Mouse (Mus musculus) heart, embryonic 11.5 days (tissue): ENCODE results near the gene Zbtb11. TPM values are rescaled to one million over a fixed set of nuclear protein-coding genes. Genes with fewer than 3 reads are reported as not detected.

Experiments
- ATAC-seq: fragments of 200-750 bp; cut with Nextera tagmentation; replicated peaks from 2 replicates; pipeline ENCODE4 v1.8.0; 2017; ENCODE audit warnings: moderate library complexity; ENCODE audit not compliant: insufficient number of reproducible peaks, low FRiP score, low TSS enrichment
- H3K27ac ChIP-seq: fragments of 300-500 bp; sonication (generic); 2 replicates; pipeline ENCODE4 v1.5.1; 2014; ENCODE audit warnings: mild to moderate bottlenecking, low read depth, low read length
- H3K27me3 ChIP-seq: fragments of 300-500 bp; sonication (generic); 2 replicates; pipeline ENCODE4 v1.6.1; 2014; ENCODE audit warnings: mild to moderate bottlenecking, low read length, mixed read lengths; ENCODE audit not compliant: control insufficient read depth, insufficient read depth
- H3K36me3 ChIP-seq: fragments of 300-500 bp; sonication (generic); 2 replicates; pipeline ENCODE4 v1.6.1; 2014; ENCODE audit warnings: mild to moderate bottlenecking, low read length, moderate library complexity, mixed read lengths; ENCODE audit not compliant: control insufficient read depth, insufficient read depth
- H3K4me1 ChIP-seq: fragments of 300-500 bp; sonication (generic); 2 replicates; pipeline ENCODE4 v1.6.1; 2014; ENCODE audit warnings: low read length; ENCODE audit not compliant: control insufficient read depth, insufficient read depth
- H3K4me2 ChIP-seq: fragments of 300-500 bp; sonication (generic); 2 replicates; pipeline ENCODE4 v1.6.1; 2014; ENCODE audit warnings: mild to moderate bottlenecking, moderate library complexity
- H3K4me3 ChIP-seq: fragments of 300-500 bp; sonication (generic); 2 replicates; pipeline ENCODE4 v1.5.1; 2014; ENCODE audit warnings: low read depth, low read length
- H3K9ac ChIP-seq: fragments of 300-500 bp; sonication (generic); 2 replicates; pipeline ENCODE4 v1.6.1; 2014; ENCODE audit warnings: mild to moderate bottlenecking, low read depth, low read length, moderate library complexity
- H3K9me3 ChIP-seq: fragments of 300-500 bp; sonication (generic); replicated peaks from 2 replicates; pipeline ENCODE4 v1.6.1; 2016; ENCODE audit warnings: low read length; ENCODE audit not compliant: control insufficient read depth
- WGBS: fragments of 180-500 bp; shearing (Covaris S2); extraction: QIAGEN DNeasy Blood & Tissue Kit; methylation state at CpG from one replicate; pipeline ENCODE4 v1.1.7; 2014; ENCODE audit not compliant: insufficient replicate concordance; 5-methylcytosine and 5-hydroxymethylcytosine counted together
- polyA plus RNA-seq: library from polyadenylated mRNA; unstranded; fragments of >200 nt; fragmentation: Nextera tagmentation; extraction: Ambion mirVana; gene quantifications from 2 replicates; pipeline ENCODE4 v1.2.1, GENCODE M21; 2014

The Zbtb11 gene
- polyA plus RNA-seq, 1 experiment from 2014 or later = 13.3 TPM

GRCm38 (mm10) chr16:55974256-55974902 is 696 bp downstream of the Zbtb11 start:
- Histone ChIP-seq H3K9me3 (no peaks in the 10 kb centered on the region), H3K36me3 (peaks cover 20% of the 10 kb centered on the region), H3K4me1 (peaks cover 5% of the 10 kb centered on the region), H3K4me2 (peak overlapping the region; percentile 83), H3K4me3 (peak overlapping the region; percentile 99), H3K9ac (peak overlapping the region; percentile 93), H3K27me3 (no peaks in the 10 kb centered on the region), H3K27ac (peak overlapping the region; percentile 89)
- under 1% methylated on average over 55 of the region's 55 CpGs for WGBS
- ATAC-seq = peak; percentile 92

- peak overlapping the region; percentile 93 for H3K9ac ChIP-seq
- peak overlapping the region; percentile 99 for H3K4me3 ChIP-seq
- H3K27ac ChIP-seq = peak overlapping the region; percentile 89; the same call in 1 of the 2 replicates
- no peaks in the 10 kb centered on the region for H3K9me3 ChIP-seq
- 8% methylated on average over 14 of the region's 14 CpGs for WGBS
- H3K4me2 ChIP-seq = peak overlapping the region; percentile 83
- H3K4me1 ChIP-seq = peaks cover 5% of the 10 kb centered on the region
- peaks cover 15% of the 10 kb centered on the region for H3K36me3 ChIP-seq
- no peak for ATAC-seq
- no peaks in the 10 kb centered on the region for H3K27me3 ChIP-seq
These were observed 1.2 kb downstream of the Zbtb11 start for GRCm38 (mm10) chr16:55974903-55975285.

GRCm38 (mm10) chr16:55986001-55986400 is 12.3 kb downstream of the Zbtb11 start:
- Histone ChIP-seq H3K4me3 (no peak overlapping the region), H3K4me1 (no peaks in the 10 kb centered on the region), H3K4me2 (no peak overlapping the region), H3K27me3 (no peaks in the 10 kb centered on the region), H3K9me3 (no peaks in the 10 kb centered on the region), H3K9ac (no peak overlapping the region), H3K27ac (no peak overlapping the region), H3K36me3 (peaks cover 11% of the 10 kb centered on the region)
- no peak for ATAC-seq
- WGBS = 90% methylated on average over 3 of the region's 3 CpGs

GRCm38 (mm10) chr16:55990311-55990710 is 16.6 kb downstream of the Zbtb11 start:
- Histone ChIP-seq H3K4me3 (no peak overlapping the region), H3K9me3 (no peaks in the 10 kb centered on the region), H3K4me1 (no peaks in the 10 kb centered on the region), H3K36me3 (peaks cover 9% of the 10 kb centered on the region; the same call in 1 of the 2 replicates), H3K9ac (no peak overlapping the region), H3K27me3 (no peaks in the 10 kb centered on the region), H3K27ac (no peak overlapping the region), H3K4me2 (no peak overlapping the region)
- WGBS = 87% methylated on average over 4 of the region's 4 CpGs
- ATAC-seq = no peak

GRCm38 (mm10) chr16:55994235-55994634 is 20.6 kb downstream of the Zbtb11 start:
- Histone ChIP-seq H3K4me1 (no peaks in the 10 kb centered on the region), H3K4me3 (no peak overlapping the region), H3K9ac (no peak overlapping the region), H3K27ac (no peak overlapping the region), H3K27me3 (no peaks in the 10 kb centered on the region), H3K36me3 (peaks cover 11% of the 10 kb centered on the region; the same call in 1 of the 2 replicates), H3K9me3 (no peaks in the 10 kb centered on the region), H3K4me2 (no peak overlapping the region)
- WGBS = 91% methylated on average over 2 of the region's 2 CpGs
- no peak for ATAC-seq

GRCm38 (mm10) chr16:56006798-56007197 is 33.1 kb downstream of the Zbtb11 start:
- H3K9me3 ChIP-seq = no peaks in the 10 kb centered on the region

GRCm38 (mm10) chr16:56008862-56009261 is 35.2 kb downstream of the Zbtb11 start:
- Histone ChIP-seq H3K27me3 (no peaks in the 10 kb centered on the region), H3K4me2 (no peak overlapping the region), H3K9ac (no peak overlapping the region), H3K27ac (no peak overlapping the region), H3K36me3 (peaks cover 11% of the 10 kb centered on the region; the same call in 1 of the 2 replicates), H3K4me3 (no peak overlapping the region), H3K9me3 (no peaks in the 10 kb centered on the region), H3K4me1 (no peaks in the 10 kb centered on the region)
- WGBS = 94% methylated on average over 1 of the region's 1 CpGs
- no peak for ATAC-seq

More at GRCm38 (mm10) chr16:56006798-56007197, 33.1 kb downstream of the Zbtb11 start:
- Histone ChIP-seq H3K4me3 (no peak overlapping the region), H3K4me2 (no peak overlapping the region), H3K36me3 (peaks cover 14% of the 10 kb centered on the region; the same call in 1 of the 2 replicates), H3K27me3 (no peaks in the 10 kb centered on the region), H3K9ac (no peak overlapping the region), H3K27ac (no peak overlapping the region), H3K4me1 (no peaks in the 10 kb centered on the region)
- 90% methylated on average over 11 of the region's 11 CpGs for WGBS
- no peak for ATAC-seq

- H3K9me3 ChIP-seq = no peaks in the 10 kb centered on the region
- 88% methylated on average over 10 of the region's 10 CpGs for WGBS
- no peak overlapping the region for H3K4me2 ChIP-seq
- no peak overlapping the region for H3K9ac ChIP-seq
- no peak overlapping the region for H3K4me3 ChIP-seq
- no peaks in the 10 kb centered on the region for H3K27me3 ChIP-seq
- H3K27ac ChIP-seq = no peak overlapping the region
- no peaks in the 10 kb centered on the region for H3K4me1 ChIP-seq
- no peak for ATAC-seq
- H3K36me3 ChIP-seq = peaks cover 14% of the 10 kb centered on the region
These were observed 39.4 kb downstream of the Zbtb11 start for GRCm38 (mm10) chr16:56012789-56013743.
